9 mouse cellular contexts compared by ENCODE assay signal in the genomic region with DNA sequence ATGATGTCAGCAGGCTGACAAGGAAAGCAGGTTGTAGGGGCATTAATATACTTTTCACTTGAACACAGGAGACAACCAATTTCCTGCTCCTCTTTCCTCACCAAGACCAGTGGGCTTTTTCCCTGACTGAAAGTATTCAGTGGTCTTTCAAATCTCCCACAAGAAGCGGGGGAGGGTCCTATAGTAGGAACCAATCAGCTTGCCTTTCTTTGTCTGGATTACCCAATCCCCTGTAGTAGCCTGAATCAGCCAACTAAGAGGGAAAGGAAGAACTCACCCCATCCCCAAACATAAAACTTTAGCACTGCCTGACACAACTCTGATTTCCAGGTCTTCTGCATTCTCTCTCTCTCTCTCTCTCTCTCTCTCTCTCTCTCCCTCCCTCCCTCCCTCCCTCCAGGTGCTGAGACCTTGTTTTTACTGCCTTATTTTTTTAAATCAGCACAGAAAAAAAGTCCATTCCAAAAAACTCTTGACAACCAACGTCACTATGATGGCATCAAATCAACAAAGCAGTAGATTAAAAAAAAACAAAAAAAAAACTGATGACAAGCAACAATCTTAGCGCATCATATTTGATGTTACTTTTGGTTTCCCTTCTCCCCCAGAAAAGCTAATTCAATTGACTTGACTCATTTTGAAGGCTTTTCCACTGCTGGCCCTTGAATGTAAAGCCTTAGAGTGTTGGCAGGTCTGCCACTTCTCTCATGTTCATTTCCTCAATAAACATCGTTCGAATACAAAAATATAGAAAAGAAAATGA. TPM values are rescaled to one million over a fixed set of nuclear protein-coding genes. Genes with fewer than 3 reads are reported as not detected.
DNase-seq lines count a peak whose midpoint lies in the region; ATAC-seq and TF ChIP-seq lines count a peak whose summit lies in the region.
"Had no signal": no experiment of that assay in that cellular context is flagged by ENCODE, and none has a peak within 500 bp of the region (broad histone marks: within the 10 kb centered on the region; RNA-seq: fewer than 3 reads in every experiment).

No protein-coding gene starts in this region.

- peak overlapping the region; percentile 88 for H3K4me3 ChIP-seq in megakaryocyte, embryonic 14.5 days (replicated peaks)
- H3K4me3 ChIP-seq in forebrain, embryonic 12.5 days (replicated peaks), result no peak overlapping the region; the same call in 1 of the 2 replicates
- H3K4me3 ChIP-seq in liver, embryonic 14.5 days (ENCODE audit: insufficient read depth in 1 of 2, low read depth in 2 of 2, low read length in 2 of 2), result peak overlapping the region; percentile 49 to 54
- H3K4me3 ChIP-seq in stomach, embryonic 15.5 days (replicated peaks), result no peak overlapping the region

- no peak overlapping the region for H3K27ac ChIP-seq in forebrain, embryonic 12.5 days
- peak overlapping the region; percentile 65 for H3K27ac ChIP-seq in liver, embryonic 14.5 days
- no peak overlapping the region; the same call in 1 of the 2 replicates for H3K27ac ChIP-seq in stomach, embryonic 15.5 days

- no peak for DNase-seq in liver, embryonic 14.5 days (ENCODE audit: low read depth in 3 of 3, low spot score in 3 of 3)
- no peak for DNase-seq in ovary, postnatal 10 days (ENCODE audit: low spot score)
- DNase-seq in cerebellum, adult 18-20 months, result no peak
- no peak for DNase-seq in gastrocnemius, postnatal 14 days

- no peak for TF ChIP-seq CTCF in liver, embryonic 14.5 days (IDR thresholded peaks at IDR 0.05; ENCODE audit: low read depth)

- H3K27me3 ChIP-seq in megakaryocyte, embryonic 14.5 days (replicated peaks), result no peaks in the 10 kb centered on the region
- no peaks in the 10 kb centered on the region for H3K27me3 ChIP-seq in forebrain, embryonic 12.5 days
- H3K27me3 ChIP-seq in liver, embryonic 14.5 days (ENCODE audit: control insufficient read depth, insufficient read depth, low read length), result no peaks in the 10 kb centered on the region
- no peaks in the 10 kb centered on the region for H3K27me3 ChIP-seq in stomach, embryonic 15.5 days (replicated peaks)

- ATAC-seq in megakaryocyte, adult 5-6 weeks (ENCODE audit: poor library complexity, severe bottlenecking), result no peak
- peak; percentile 83 for ATAC-seq in forebrain, embryonic 12.5 days (ENCODE audit: low FRiP score)
- ATAC-seq in liver, embryonic 14.5 days (ENCODE audit: insufficient read depth), result no peak
- ATAC-seq in stomach, embryonic 15.5 days (ENCODE audit: insufficient read depth, low FRiP score, low read depth), result peak; percentile 36; the same call in 1 of the 2 replicates

- TF ChIP-seq EP300 in liver, embryonic 14.5 days (IDR thresholded peaks at IDR 0.05; ENCODE audit: low read depth), result no peak

- intact Hi-C loops in gastrocnemius, postnatal 14 days (cut with DNase I; ENCODE audit: low total_unique reads), result no loop called here

- WGBS in forebrain, embryonic 12.5 days, result 61% methylated on average over 5 of the region's 5 CpGs
- 65% methylated on average over 5 of the region's 5 CpGs for WGBS in liver, embryonic 14.5 days (ENCODE audit: insufficient replicate concordance)
- 56% methylated on average over 5 of the region's 5 CpGs for WGBS in stomach, embryonic 15.5 days

- no peaks in the 10 kb centered on the region for H3K36me3 ChIP-seq in megakaryocyte, embryonic 14.5 days (replicated peaks; ENCODE audit: low read length)
- H3K36me3 ChIP-seq in forebrain, embryonic 12.5 days (replicated peaks), result no peaks in the 10 kb centered on the region
- H3K36me3 ChIP-seq in liver, embryonic 14.5 days (replicated peaks; ENCODE audit: control insufficient read depth, insufficient read depth, low read depth), result no peaks in the 10 kb centered on the region; the same call in 1 of the 2 replicates
- H3K36me3 ChIP-seq in stomach, embryonic 15.5 days, result no peaks in the 10 kb centered on the region

- no peak overlapping the region for H3K9ac ChIP-seq in forebrain, embryonic 12.5 days
- H3K9ac ChIP-seq in liver, embryonic 14.5 days (replicated peaks), result peak overlapping the region; percentile 65
- no peak overlapping the region for H3K9ac ChIP-seq in stomach, embryonic 15.5 days

- no peaks in the 10 kb centered on the region for H3K9me3 ChIP-seq in megakaryocyte, embryonic 14.5 days
- no peaks in the 10 kb centered on the region for H3K9me3 ChIP-seq in forebrain, embryonic 12.5 days
- no peaks in the 10 kb centered on the region for H3K9me3 ChIP-seq in liver, embryonic 14.5 days (ENCODE audit: control insufficient read depth, low read length)
- H3K9me3 ChIP-seq in stomach, embryonic 15.5 days, result no peaks in the 10 kb centered on the region

- H3K4me1 ChIP-seq in megakaryocyte, embryonic 14.5 days, result peaks cover 42% of the 10 kb centered on the region
- peaks cover 20% of the 10 kb centered on the region for H3K4me1 ChIP-seq in forebrain, embryonic 12.5 days
- peaks cover 10 to 16% of the 10 kb centered on the region in 2 experiments for H3K4me1 ChIP-seq in liver, embryonic 14.5 days (replicated peaks; ENCODE audit: control insufficient read depth in 2 of 2, insufficient read depth in 2 of 2, low read length in 1 of 2)
- no peaks in the 10 kb centered on the region for H3K4me1 ChIP-seq in stomach, embryonic 15.5 days

- H3K4me2 ChIP-seq in forebrain, embryonic 12.5 days, result peak overlapping the region; percentile 64
- H3K4me2 ChIP-seq in liver, embryonic 14.5 days (ENCODE audit: low read depth), result peak overlapping the region; percentile 67
- H3K4me2 ChIP-seq in stomach, embryonic 15.5 days, result peak overlapping the region; percentile 37

RNA-seq across cellular contexts. Expression of gene Vopp1, which starts 2.1 kb away (rescaled TPM):
- 6.6 and 7.6 TPM in 2 replicates for polyA plus RNA-seq in megakaryocyte, embryonic 14.5 days (2012; ENCODE audit: insufficient read depth, low replicate concordance)
- total RNA-seq in megakaryocyte, adult 5-6 weeks (2015), result 12.1 and 16.5 TPM in 2 replicates
- 14.4 and 16.3 TPM in 2 replicates for total RNA-seq in megakaryocyte, adult 5-6 weeks (2017)
- polyA plus RNA-seq in forebrain, embryonic 12.5 days (2016; fragmentation: Nextera tagmentation; extraction: Ambion mirVana), result 93.9 and 98.8 TPM in 2 replicates
- polyA plus RNA-seq in liver, embryonic 14.5 days (2012; rRNA removed), result 28.3 and 31.2 TPM in 2 replicates
- polyA plus RNA-seq in liver, embryonic 14.5 days (2014; fragmentation: Nextera tagmentation; extraction: Ambion mirVana), result 26.8 and 29.7 TPM in 2 replicates
- polyA plus RNA-seq in stomach, embryonic 15.5 days (2015; fragmentation: Nextera tagmentation; extraction: Ambion mirVana), result 45.4 and 46.2 TPM in 2 replicates
- 1 to 10 TPM; 5.2 to 7.2 TPM for total RNA-seq in gastrocnemius, postnatal 14 days (2021)

RNA-seq across cellular contexts. Expression of gene Vmn1r21, which starts 27.3 kb away (rescaled TPM):
- not detected in 2 replicates for polyA plus RNA-seq in megakaryocyte, embryonic 14.5 days (2012; ENCODE audit: insufficient read depth, low replicate concordance)
- not detected in 2 replicates for total RNA-seq in megakaryocyte, adult 5-6 weeks (2015)
- not detected in 2 replicates for total RNA-seq in megakaryocyte, adult 5-6 weeks (2017)
- polyA plus RNA-seq in forebrain, embryonic 12.5 days (2016; fragmentation: Nextera tagmentation; extraction: Ambion mirVana), result 0.11 TPM in 1 of 2 replicates, not detected in the other
- polyA plus RNA-seq in liver, embryonic 14.5 days (2012; rRNA removed), result not detected in 2 replicates
- not detected in 2 replicates for polyA plus RNA-seq in liver, embryonic 14.5 days (2014; fragmentation: Nextera tagmentation; extraction: Ambion mirVana)
- polyA plus RNA-seq in stomach, embryonic 15.5 days (2015; fragmentation: Nextera tagmentation; extraction: Ambion mirVana), result not detected in 2 replicates
- total RNA-seq in gastrocnemius, postnatal 14 days (2021), result not detected
- polyA plus RNA-seq: heart, postnatal 0 days had no signal

Comparison
In these comparisons a context has a peak if more than half of its experiments do, and no peak if none do; other contexts are left out.
1. H3K4me3 ChIP-seq: peak in megakaryocyte, embryonic 14.5 days (single experiment) and liver, embryonic 14.5 days (2 of 2); none in forebrain, embryonic 12.5 days (single experiment) and stomach, embryonic 15.5 days (single experiment).
2. ATAC-seq: peak in forebrain, embryonic 12.5 days (single experiment) and stomach, embryonic 15.5 days (single experiment); none in megakaryocyte, adult 5-6 weeks (single experiment) and liver, embryonic 14.5 days (single experiment).
3. Peak in every context shown above with its lines, with median percentiles within 50 percentile points of each other: H3K4me2 ChIP-seq.